Mouse (Mus musculus) MEL (cell line): Measurements from ENCODE around the gene Tdrkh. TPM values are rescaled to one million over a fixed set of nuclear protein-coding genes. Genes with fewer than 3 reads are reported as not detected.

ENCODE experiments used
- DNase-seq: peaks from one replicate; pipeline ENCODE4 v3.0.0; 2011; ENCODE audit warnings: low read depth, low spot score
- H3K27ac ChIP-seq: 2 replicates; pipeline ENCODE4 v1.5.1; 2012; ENCODE audit warnings: low read depth, mild to moderate bottlenecking, control low read depth, low read length, moderate library complexity; ENCODE audit not compliant: control insufficient read depth
- H3K27me3 ChIP-seq, 2 experiments: fragments of 150-350 bp in 1 of 2; sonication (generic) in 1 of 2; 2 replicates each; pipeline ENCODE4 v1.6.1; 2012; ENCODE audit warnings: low read length in 2 of 2, mild to moderate bottlenecking in 2 of 2, improper control_type of control experiment in 1 of 2, moderate library complexity in 1 of 2; ENCODE audit not compliant: insufficient read depth in 2 of 2, control insufficient read depth in 1 of 2
- H3K36me3 ChIP-seq, 2 experiments: 2 replicates each; pipeline ENCODE4 v1.6.1; 2012 to 2014; ENCODE audit warnings: low read length in 2 of 2, improper control_type of control experiment in 1 of 2, inconsistent platforms in 1 of 2, mild to moderate bottlenecking in 1 of 2; ENCODE audit not compliant: insufficient read depth in 2 of 2, control insufficient read depth in 1 of 2
- H3K4me1 ChIP-seq, 2 experiments: fragments of 150-350 bp in 1 of 2; sonication (generic) in 1 of 2; 2 replicates each; pipeline ENCODE4 v1.6.1; 2012; ENCODE audit warnings: low read length in 2 of 2, improper control_type of control experiment in 1 of 2, mild to moderate bottlenecking in 1 of 2; ENCODE audit not compliant: insufficient read depth in 2 of 2, control insufficient read depth in 1 of 2
- H3K4me3 ChIP-seq, 2 experiments: fragments of 150-350 bp in 1 of 2; sonication (generic) in 1 of 2; 2 replicates each; pipeline ENCODE4 v1.5.1; 2012; ENCODE audit warnings: low read depth in 2 of 2, low read length in 2 of 2, mild to moderate bottlenecking in 2 of 2, moderate library complexity in 2 of 2, control low read depth in 1 of 2, improper control_type of control experiment in 1 of 2; ENCODE audit not compliant: control insufficient read depth in 1 of 2, insufficient read depth in 1 of 2
- H3K79me2 ChIP-seq: 2 replicates; pipeline ENCODE4 v1.6.1; 2012; ENCODE audit warnings: mild to moderate bottlenecking, low read length, moderate library complexity; ENCODE audit not compliant: control insufficient read depth, poor library complexity, insufficient read depth
- H3K9ac ChIP-seq: 2 replicates; pipeline ENCODE4 v1.6.1; 2012; ENCODE audit warnings: low read depth, mild to moderate bottlenecking, control low read depth, low read length, moderate library complexity; ENCODE audit not compliant: control insufficient read depth, poor library complexity, severe bottlenecking
- H3K9me3 ChIP-seq: fragments of 150-350 bp; sonication (generic); replicated peaks from 2 replicates; pipeline ENCODE4 v1.6.1; 2012; ENCODE audit warnings: mild to moderate bottlenecking, low read length, improper control_type of control experiment, moderate library complexity; ENCODE audit not compliant: insufficient read depth
- CHD1 ChIP-seq: IDR thresholded peaks from 2 replicates; pipeline ENCODE4 v1.6.1; 2012; ENCODE audit warnings: low read depth, mild to moderate bottlenecking, inconsistent platforms, low read length, improper control_type of control experiment
- CHD2 ChIP-seq: IDR thresholded peaks from 2 replicates; pipeline ENCODE4 v1.6.1; 2011; ENCODE audit warnings: low read length, improper control_type of control experiment
- CTCF ChIP-seq, 3 experiments: IDR thresholded peaks in 2 of 3; conservative IDR thresholded peaks in 1 of 3; 2 replicates each; pipeline ENCODE4 v1.5.1; 2011 to 2012; ENCODE audit warnings: low read length in 3 of 3, low read depth in 2 of 3, mild to moderate bottlenecking in 2 of 3, improper control_type of control experiment in 1 of 3, inconsistent platforms in 1 of 3, mixed read lengths in 1 of 3, moderate library complexity in 1 of 3; ENCODE audit not compliant: control insufficient read depth in 1 of 3, insufficient read depth in 1 of 3, poor library complexity in 1 of 3, severe bottlenecking in 1 of 3
- E2F4 ChIP-seq: IDR thresholded peaks from 2 replicates; pipeline ENCODE4 v1.6.1; 2011; ENCODE audit warnings: low read depth, low read length, improper control_type of control experiment, borderline replicate concordance
- ELF1 ChIP-seq: IDR thresholded peaks from 2 replicates; pipeline ENCODE4 v1.6.1; 2014; ENCODE audit warnings: low read depth, mild to moderate bottlenecking, inconsistent platforms, low read length, improper control_type of control experiment, moderate library complexity
- EP300 ChIP-seq, 2 experiments: IDR thresholded peaks; 2 replicates each; pipeline ENCODE4 v1.6.1; 2011; ENCODE audit warnings: improper control_type of control experiment in 2 of 2, low read length in 2 of 2, low read depth in 1 of 2, mild to moderate bottlenecking in 1 of 2
- ETS1 ChIP-seq: IDR thresholded peaks from 2 replicates; pipeline ENCODE4 v1.6.1; 2012; ENCODE audit warnings: low read depth, mild to moderate bottlenecking, inconsistent platforms, low read length, improper control_type of control experiment, moderate library complexity
- GABPA ChIP-seq: IDR thresholded peaks from 2 replicates; pipeline ENCODE4 v1.6.1; 2012; ENCODE audit warnings: low read depth, mild to moderate bottlenecking, inconsistent platforms, low read length, improper control_type of control experiment, moderate library complexity
- GATA1 ChIP-seq: IDR thresholded peaks from 2 replicates; pipeline ENCODE4 v1.6.1; 2011; ENCODE audit warnings: low read depth, low read length, improper control_type of control experiment
- HCFC1 ChIP-seq: IDR thresholded peaks from 2 replicates; pipeline ENCODE4 v1.6.1; 2012; ENCODE audit warnings: low read depth, mild to moderate bottlenecking, inconsistent platforms, low read length, improper control_type of control experiment, moderate library complexity
- JUND ChIP-seq: IDR thresholded peaks from 2 replicates; pipeline ENCODE4 v1.6.1; 2011; ENCODE audit warnings: low read depth, mild to moderate bottlenecking, improper control_type of control experiment, low read length
- KAT2A ChIP-seq: conservative IDR thresholded peaks from 2 replicates; pipeline ENCODE4 v1.6.1; 2012; ENCODE audit warnings: low read depth, low read length, improper control_type of control experiment, inconsistent platforms
- MAFK ChIP-seq: IDR thresholded peaks from 2 replicates; pipeline ENCODE4 v1.6.1; 2011; ENCODE audit warnings: low read depth, mild to moderate bottlenecking, low read length, improper control_type of control experiment, borderline replicate concordance
- MAX ChIP-seq: IDR thresholded peaks from 2 replicates; pipeline ENCODE4 v1.6.1; 2011; ENCODE audit warnings: low read length, improper control_type of control experiment
- MAZ ChIP-seq: IDR thresholded peaks from 2 replicates; pipeline ENCODE4 v1.6.1; 2012; ENCODE audit warnings: low read depth, mild to moderate bottlenecking, inconsistent platforms, low read length, improper control_type of control experiment
- MEF2A ChIP-seq: IDR thresholded peaks from 2 replicates; pipeline ENCODE4 v1.6.1; 2014; ENCODE audit warnings: low read depth, mild to moderate bottlenecking, inconsistent platforms, low read length, improper control_type of control experiment; ENCODE audit not compliant: poor library complexity, insufficient replicate concordance, severe bottlenecking; ENCODE audit errors: extremely low read depth
- MXI1 ChIP-seq: IDR thresholded peaks from 2 replicates; pipeline ENCODE4 v1.6.1; 2011; ENCODE audit warnings: mild to moderate bottlenecking, low read depth, low read length, improper control_type of control experiment
- MYB ChIP-seq: IDR thresholded peaks from 2 replicates; pipeline ENCODE4 v1.6.1; 2011; ENCODE audit warnings: mild to moderate bottlenecking, low read depth, low read length, improper control_type of control experiment
- MYC ChIP-seq: IDR thresholded peaks from 2 replicates; pipeline ENCODE4 v1.6.1; 2011; ENCODE audit warnings: low read depth, mild to moderate bottlenecking, low read length, improper control_type of control experiment, moderate library complexity
- NELFE ChIP-seq: IDR thresholded peaks from 2 replicates; pipeline ENCODE4 v1.6.1; 2011; ENCODE audit warnings: low read depth, low read length, improper control_type of control experiment
- NRF1 ChIP-seq: IDR thresholded peaks from 2 replicates; pipeline ENCODE4 v1.6.1; 2014; ENCODE audit warnings: low read depth, mild to moderate bottlenecking, inconsistent platforms, low read length, improper control_type of control experiment, moderate library complexity; ENCODE audit not compliant: poor library complexity, insufficient read depth, severe bottlenecking
- POLR2A ChIP-seq, 2 experiments: IDR thresholded peaks; 2 replicates each; pipeline ENCODE4 v1.6.1; 2011 to 2012; ENCODE audit warnings: low read length in 2 of 2, mild to moderate bottlenecking in 2 of 2, control low read depth in 1 of 2, improper control_type of control experiment in 1 of 2, low read depth in 1 of 2, moderate library complexity in 1 of 2; ENCODE audit not compliant: control insufficient read depth in 1 of 2, insufficient read depth in 1 of 2, poor library complexity in 1 of 2
- POLR2AphosphoS2 ChIP-seq: IDR thresholded peaks from 2 replicates; pipeline ENCODE4 v1.6.1; 2011; ENCODE audit warnings: low read length, improper control_type of control experiment
- POLR2AphosphoS5 ChIP-seq: IDR thresholded peaks from 2 replicates; pipeline ENCODE4 v1.6.1; 2012; ENCODE audit warnings: low read depth, borderline replicate concordance, mild to moderate bottlenecking, inconsistent platforms, low read length, moderate library complexity, mixed read lengths
- RAD21 ChIP-seq: IDR thresholded peaks from 2 replicates; pipeline ENCODE4 v1.6.1; 2011; ENCODE audit warnings: mild to moderate bottlenecking, low read depth, low read length, improper control_type of control experiment
- RCOR1 ChIP-seq: IDR thresholded peaks from 2 replicates; pipeline ENCODE4 v1.6.1; 2012; ENCODE audit warnings: low read depth, mild to moderate bottlenecking, inconsistent platforms, low read length, improper control_type of control experiment
- SIN3A ChIP-seq: IDR thresholded peaks from 2 replicates; pipeline ENCODE4 v1.6.1; 2012; ENCODE audit warnings: low read length, improper control_type of control experiment, inconsistent platforms
- SMC3 ChIP-seq: IDR thresholded peaks from 2 replicates; pipeline ENCODE4 v1.6.1; 2011; ENCODE audit warnings: low read depth, low read length, improper control_type of control experiment
- TAL1 ChIP-seq: IDR thresholded peaks from 2 replicates; pipeline ENCODE4 v1.6.1; 2012; ENCODE audit warnings: mild to moderate bottlenecking, inconsistent platforms, low read length, moderate library complexity, mixed read lengths
- TBP ChIP-seq: IDR thresholded peaks from 2 replicates; pipeline ENCODE4 v1.8.0; 2011; ENCODE audit warnings: low read depth, low read length, improper control_type of control experiment
- TCF12 ChIP-seq: IDR thresholded peaks from 2 replicates; pipeline ENCODE4 v1.6.1; 2014; ENCODE audit warnings: low read depth, mild to moderate bottlenecking, inconsistent platforms, low read length, improper control_type of control experiment, moderate library complexity
- UBTF ChIP-seq: IDR thresholded peaks from 2 replicates; pipeline ENCODE4 v1.6.1; 2012; ENCODE audit warnings: low read depth, mild to moderate bottlenecking, inconsistent platforms, low read length, improper control_type of control experiment, moderate library complexity, borderline replicate concordance; ENCODE audit not compliant: insufficient read depth
- USF1 ChIP-seq: IDR thresholded peaks from 2 replicates; pipeline ENCODE4 v1.6.1; 2014; ENCODE audit warnings: low read depth, mild to moderate bottlenecking, inconsistent platforms, low read length, improper control_type of control experiment, moderate library complexity
- ZC3H11A ChIP-seq: IDR thresholded peaks from 2 replicates; pipeline ENCODE4 v1.6.1; 2012; ENCODE audit warnings: low read depth, mild to moderate bottlenecking, inconsistent platforms, low read length, improper control_type of control experiment
- ZKSCAN1 ChIP-seq: IDR thresholded peaks from 2 replicates; pipeline ENCODE4 v1.6.1; 2012; ENCODE audit warnings: low read depth, mild to moderate bottlenecking, inconsistent platforms, low read length, improper control_type of control experiment, moderate library complexity
- ZMIZ1 ChIP-seq: IDR thresholded peaks from 2 replicates; pipeline ENCODE4 v1.6.1; 2012; ENCODE audit warnings: low read depth, mild to moderate bottlenecking, inconsistent platforms, low read length, improper control_type of control experiment, moderate library complexity
- ZNF384 ChIP-seq: IDR thresholded peaks from 2 replicates; pipeline ENCODE4 v1.6.1; 2012; ENCODE audit warnings: low read depth, mild to moderate bottlenecking, inconsistent platforms, low read length, improper control_type of control experiment
- polyA plus RNA-seq, 2 experiments: library from polyadenylated mRNA; stranded (reverse) in 1 of 2; unstranded in 1 of 2; fragments of >175 nt in 1 of 2; fragments of >200 nt in 1 of 2; gene quantifications; 2 replicates each; pipeline versions ENCODE4 v1.2.1 to v1.2.4; 2012; ENCODE audit warnings: low replicate concordance in 2 of 2, low read depth in 1 of 2; ENCODE audit not compliant: insufficient read length in 2 of 2, insufficient read depth in 1 of 2, missing spikeins in 1 of 2
- total RNA-seq: library from RNA; depleted of rRNA; stranded (reverse); fragments of 300-350 nt; gene quantifications from 2 replicates; pipeline ENCODE4 v1.2.3, GENCODE M21; 2012

The Tdrkh gene
- total and polyA plus RNA-seq, 3 experiments = not detected

- peak; percentile 42 for DNase-seq
- Histone ChIP-seq H3K27ac (no peak overlapping the region), H3K27me3 (no peaks in the 10 kb centered on the region), H3K9me3 (no peaks in the 10 kb centered on the region), H3K79me2 (no peaks in the 10 kb centered on the region), H3K4me3 (no peak overlapping the region), H3K9ac (no peak overlapping the region), H3K4me1 (peaks cover 3 to 31% of the 10 kb centered on the region in 2 experiments; a peak in 3 of 4 replicates), H3K36me3 (peaks cover 0 to 19% of the 10 kb centered on the region in 2 experiments; a peak in 2 of 4 replicates)
- peak; percentile 73 for TF ChIP-seq ZNF384
- TF ChIP-seq CTCF (IDR thresholded peaks at IDR 0.05 in 2 of 3, conservative IDR thresholded peaks at IDR 0.05 in 1 of 3; ENCODE audit: control insufficient read depth in 1 of 3, insufficient read depth in 1 of 3, low read depth in 2 of 3, low read length in 3 of 3, poor library complexity in 1 of 3, severe bottlenecking in 1 of 3) = no peak
- no peak for TF ChIP-seq JUND
- peak in 1 of 2 experiments; percentile 55; a peak in 2 of 4 replicates for TF ChIP-seq EP300 (IDR thresholded peaks at IDR 0.05; ENCODE audit: low read depth in 1 of 2, low read length in 2 of 2)
- TF ChIP-seq TCF12 = 0 out of 2 replicates have a peak, but pooled peaks have one; percentile 34
- TF ChIP-seq E2F4 = no peak
- no peak for TF ChIP-seq POLR2A (IDR thresholded peaks at IDR 0.05; ENCODE audit: control insufficient read depth in 1 of 2, insufficient read depth in 1 of 2, low read depth in 1 of 2, low read length in 2 of 2, poor library complexity in 1 of 2)
- no peak for TF ChIP-seq MAX
- TF ChIP-seq ELF1 = no peak
- TF ChIP-seq GABPA = no peak
- TF ChIP-seq TBP = 0 out of 2 replicates have a peak, but pooled peaks have one; percentile 19
- TF ChIP-seq NELFE = no peak
- TF ChIP-seq ZKSCAN1 = no peak
- peak; percentile 49; the same call in 1 of the 2 replicates for TF ChIP-seq GATA1
- TF ChIP-seq TAL1 = no peak
- no peak for TF ChIP-seq MEF2A
- no peak for TF ChIP-seq ZC3H11A
- no peak for TF ChIP-seq MAFK
- TF ChIP-seq MAZ = no peak
- no peak for TF ChIP-seq POLR2AphosphoS5
- TF ChIP-seq USF1 = no peak
- TF ChIP-seq UBTF = no peak
- TF ChIP-seq KAT2A = no peak
- no peak for TF ChIP-seq ZMIZ1
- no peak for TF ChIP-seq NRF1
- no peak for TF ChIP-seq CHD2
- no peak for TF ChIP-seq SMC3
- TF ChIP-seq ETS1 = peak; percentile 62; the same call in 1 of the 2 replicates
- no peak for TF ChIP-seq SIN3A
- no peak; the same call in 1 of the 2 replicates for TF ChIP-seq RCOR1
- TF ChIP-seq MXI1 = no peak
- TF ChIP-seq RAD21 = no peak
- no peak for TF ChIP-seq HCFC1
- no peak for TF ChIP-seq POLR2AphosphoS2
- no peak for TF ChIP-seq MYC
- no peak for TF ChIP-seq MYB
- no peak for TF ChIP-seq CHD1
Measured at GRCm38 (mm10) chr3:94473567-94474232, 60.6 kb downstream of the Tdrkh start.
